Mouse (Mus musculus) intestine, postnatal 0 days (tissue): Measurements from ENCODE around the gene Cyb5d1. TPM values are rescaled to one million over a fixed set of nuclear protein-coding genes. Genes with fewer than 3 reads are reported as not detected.

ENCODE experiments used
- ATAC-seq: fragments of 200-750 bp; cut with Nextera tagmentation; 2 replicates; pipeline ENCODE4 v1.8.0; 2017; ENCODE audit warnings: mild to moderate bottlenecking, moderate TSS enrichment, moderate library complexity
- H3K27ac ChIP-seq: fragments of 300-500 bp; sonication (generic); 2 replicates; pipeline ENCODE4 v1.5.1; 2014; ENCODE audit warnings: mild to moderate bottlenecking, low read depth, low read length, moderate library complexity
- H3K27me3 ChIP-seq: fragments of 300-500 bp; sonication (generic); replicated peaks from 2 replicates; pipeline ENCODE4 v1.6.1; 2014; ENCODE audit warnings: low read length, mixed read lengths; ENCODE audit not compliant: control insufficient read depth, insufficient read depth
- H3K36me3 ChIP-seq: fragments of 300-500 bp; sonication (generic); 2 replicates; pipeline ENCODE4 v1.6.1; 2014; ENCODE audit warnings: mild to moderate bottlenecking, moderate library complexity; ENCODE audit not compliant: control insufficient read depth, insufficient read depth
- H3K4me1 ChIP-seq: fragments of 300-500 bp; sonication (generic); replicated peaks from 2 replicates; pipeline ENCODE4 v1.6.1; 2014; ENCODE audit warnings: antibody characterized with exemption, low read length, mixed read lengths; ENCODE audit not compliant: control insufficient read depth, insufficient read depth
- H3K4me2 ChIP-seq: fragments of 300-500 bp; sonication (generic); replicated peaks from 2 replicates; pipeline ENCODE4 v1.6.1; 2014; ENCODE audit warnings: low read depth, mild to moderate bottlenecking, moderate library complexity
- H3K4me3 ChIP-seq: fragments of 300-500 bp; sonication (generic); 2 replicates; pipeline ENCODE4 v1.5.1; 2014; ENCODE audit warnings: low read depth, low read length
- H3K9ac ChIP-seq: fragments of 300-500 bp; sonication (generic); 2 replicates; pipeline ENCODE4 v1.6.1; 2014; ENCODE audit warnings: mild to moderate bottlenecking, low read depth, low read length
- H3K9me3 ChIP-seq: fragments of 300-500 bp; sonication (generic); 2 replicates; pipeline ENCODE4 v1.6.1; 2016; ENCODE audit warnings: mixed run types; ENCODE audit not compliant: control insufficient read depth
- CTCF ChIP-seq: sonication (generic); IDR thresholded peaks from 2 replicates; pipeline ENCODE4 v1.5.1; 2016; ENCODE audit warnings: low read depth, mild to moderate bottlenecking, control low read depth, antibody characterized with exemption, moderate library complexity
- WGBS: fragments of 180-500 bp; shearing (Covaris S2); extraction: QIAGEN DNeasy Blood & Tissue Kit; methylation state at CpG from one replicate; pipeline ENCODE4 v1.1.7; 2014; 5-methylcytosine and 5-hydroxymethylcytosine counted together
- polyA plus RNA-seq: library from polyadenylated mRNA; unstranded; fragments of >200 nt; fragmentation: Nextera tagmentation; extraction: Ambion mirVana; gene quantifications from 2 replicates; pipeline ENCODE4 v1.2.1, GENCODE M21; 2015

Gene Cyb5d1
- polyA plus RNA-seq, 1 experiment from 2014 or later = 8.9 TPM

DNA sequence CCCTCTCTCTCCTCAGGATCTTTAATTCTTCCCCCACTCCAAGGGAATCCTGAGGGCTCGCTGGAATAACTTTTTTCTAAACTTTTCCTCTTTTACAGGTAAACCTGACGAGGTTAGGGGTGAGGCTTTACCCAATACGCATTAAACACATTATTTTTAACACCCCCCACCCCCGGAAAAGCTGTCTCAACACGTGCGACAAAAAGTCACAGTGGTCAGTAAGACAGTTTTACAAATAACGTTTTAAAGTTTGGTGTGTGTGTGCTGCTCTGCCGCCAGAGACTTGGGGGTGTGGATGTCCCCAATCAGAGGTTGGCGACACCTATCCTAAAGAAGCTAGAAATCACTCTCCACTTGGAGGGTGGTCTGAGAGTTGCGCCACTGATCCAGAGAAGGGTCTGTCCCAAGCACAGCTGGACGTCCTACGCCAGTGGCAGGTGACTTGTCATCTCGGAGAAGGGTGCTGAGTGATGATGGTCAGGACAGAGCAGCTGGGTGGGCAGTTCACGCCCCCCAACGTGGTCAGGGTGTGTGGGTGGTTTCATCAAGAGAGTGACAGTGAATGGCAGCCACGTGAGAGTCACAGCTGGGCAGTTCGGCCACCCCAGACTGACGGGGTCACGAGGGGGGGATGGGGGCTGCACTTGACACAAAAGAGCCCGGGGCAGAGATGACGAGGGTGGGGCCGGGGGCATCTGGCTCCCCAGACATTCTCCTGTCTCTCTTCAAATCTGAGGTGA, 27.6 kb downstream of the Cyb5d1 start:
- peaks cover 3% of the 10 kb centered on the region; the same call in 1 of the 2 replicates for H3K36me3 ChIP-seq
- peak overlapping the region; percentile 97 for H3K9ac ChIP-seq
- H3K4me1 ChIP-seq = peaks cover 29% of the 10 kb centered on the region
- 1% methylated on average over 22 of the region's 22 CpGs for WGBS
- H3K27ac ChIP-seq = peak overlapping the region; percentile 99
- H3K9me3 ChIP-seq = no peaks in the 10 kb centered on the region
- no peak for ATAC-seq
- H3K4me3 ChIP-seq = peak overlapping the region; percentile 96
- no peak for TF ChIP-seq CTCF
- H3K4me2 ChIP-seq = peak overlapping the region; percentile 95
- H3K27me3 ChIP-seq = no peaks in the 10 kb centered on the region

DNA sequence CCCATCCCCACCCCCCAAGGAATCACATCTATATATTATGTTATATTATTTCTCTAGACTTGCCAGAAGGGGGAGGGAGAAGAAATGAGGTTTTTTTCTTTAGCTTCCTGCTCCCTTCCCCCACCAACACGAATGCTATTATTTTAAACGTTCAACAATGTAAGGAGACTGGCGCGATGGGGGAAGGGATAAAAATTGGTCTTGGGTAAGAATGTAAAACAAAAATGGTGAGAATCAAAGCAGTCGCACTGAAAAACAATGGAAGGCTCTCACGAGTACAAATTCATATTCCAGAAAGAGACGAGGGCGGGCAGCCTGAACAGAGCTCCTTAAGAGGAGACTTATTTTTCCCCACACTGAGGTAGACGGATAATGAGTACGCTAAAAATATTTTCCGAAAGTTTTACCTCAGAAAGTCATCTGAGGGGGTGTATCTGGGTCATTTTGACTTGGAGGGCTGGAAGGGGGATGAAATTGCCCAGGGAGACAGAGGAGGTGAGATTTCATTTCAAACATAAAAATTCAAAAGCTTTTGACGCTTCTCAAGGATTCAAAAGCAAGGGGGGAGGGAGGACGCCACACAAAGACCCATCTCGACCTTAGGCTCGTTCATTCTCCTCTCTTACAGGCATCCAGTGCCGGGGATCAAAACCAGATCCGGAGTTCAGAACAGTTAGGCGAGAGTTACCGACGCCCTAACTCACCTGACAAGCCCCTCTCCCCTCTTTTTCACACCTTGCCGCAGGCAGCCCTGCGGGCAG, 28.4 kb downstream of the Cyb5d1 start:
- no peaks in the 10 kb centered on the region for H3K27me3 ChIP-seq
- peak overlapping the region; percentile 96 for H3K4me3 ChIP-seq
- peak overlapping the region; percentile 99 for H3K27ac ChIP-seq
- no peak for ATAC-seq
- peak overlapping the region; percentile 97 for H3K9ac ChIP-seq
- peak overlapping the region; percentile 95 for H3K4me2 ChIP-seq
- H3K4me1 ChIP-seq = peaks cover 29% of the 10 kb centered on the region
- under 1% methylated on average over 22 of the region's 22 CpGs for WGBS
- peaks cover 5% of the 10 kb centered on the region for H3K36me3 ChIP-seq
- peak; percentile 12; the same call in 1 of the 2 replicates for TF ChIP-seq CTCF
- H3K9me3 ChIP-seq = no peaks in the 10 kb centered on the region

DNA sequence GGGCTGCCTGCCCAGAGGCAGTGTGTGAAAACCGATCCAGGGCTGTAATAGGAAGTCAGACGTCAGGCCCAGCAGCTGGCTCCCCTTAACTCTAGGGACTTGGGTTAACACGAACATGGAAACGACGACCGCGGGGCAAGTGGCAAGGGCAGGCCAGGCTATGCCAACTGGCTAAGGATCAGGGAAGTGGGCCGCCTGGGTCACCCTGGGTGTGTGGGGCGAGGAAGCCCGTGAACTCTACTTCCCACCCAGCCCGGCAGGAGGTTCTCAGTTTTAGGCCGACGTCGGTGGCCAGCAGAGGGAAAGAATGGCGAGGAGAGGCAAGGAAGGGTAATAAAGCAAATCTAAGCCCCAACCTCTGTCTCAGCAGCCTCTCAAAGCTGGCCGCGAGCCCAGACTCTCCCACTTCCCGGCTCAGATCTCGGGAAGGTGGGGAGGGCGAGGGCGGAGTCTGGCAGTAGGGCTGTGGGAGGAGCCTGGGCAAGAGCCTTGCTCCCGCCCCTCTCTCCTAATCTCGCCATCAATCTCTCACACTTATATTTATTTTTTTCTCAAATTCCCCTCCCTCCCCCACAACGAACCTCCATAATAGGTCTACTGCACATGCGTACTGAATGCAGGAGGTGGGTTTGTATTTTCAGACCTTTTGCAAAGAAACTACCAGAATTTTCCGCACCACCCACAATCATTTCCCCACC, 29.1 kb downstream of the Cyb5d1 start:
- H3K27ac ChIP-seq = peak overlapping the region; percentile 99
- no peaks in the 10 kb centered on the region for H3K27me3 ChIP-seq
- peaks cover 24% of the 10 kb centered on the region for H3K4me1 ChIP-seq
- H3K9me3 ChIP-seq = no peaks in the 10 kb centered on the region
- peak; percentile 46 for TF ChIP-seq CTCF
- H3K36me3 ChIP-seq = peaks cover 12% of the 10 kb centered on the region
- ATAC-seq = peak; percentile 75
- WGBS = under 1% methylated on average over 26 of the region's 26 CpGs
- H3K9ac ChIP-seq = peak overlapping the region; percentile 63
- H3K4me3 ChIP-seq = peak overlapping the region; percentile 96
- peak overlapping the region; percentile 95 for H3K4me2 ChIP-seq

DNA sequence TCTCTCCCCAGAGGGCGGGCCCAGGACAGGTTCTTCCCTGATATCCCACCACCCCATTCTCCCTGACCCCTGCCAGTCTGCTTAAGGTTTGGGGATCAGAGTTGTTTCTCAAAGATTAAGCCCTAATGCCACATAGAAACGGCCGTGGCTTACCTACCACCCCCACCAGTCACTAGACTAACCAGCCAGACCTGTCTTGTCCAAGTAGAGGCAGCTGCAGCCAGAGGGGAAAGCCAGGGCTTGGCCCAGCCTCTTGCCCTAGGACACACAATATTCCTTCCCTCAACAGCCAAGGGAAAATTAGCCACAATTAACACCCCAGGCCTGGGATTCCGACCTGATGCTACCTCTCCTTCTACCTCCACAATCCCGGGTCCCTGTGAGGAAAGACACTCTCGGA, 29.7 kb downstream of the Cyb5d1 start:
- no peak for ATAC-seq
- Histone ChIP-seq H3K9me3 (no peaks in the 10 kb centered on the region), H3K4me2 (peak overlapping the region; percentile 95), H3K4me1 (peaks cover 22% of the 10 kb centered on the region), H3K27me3 (no peaks in the 10 kb centered on the region), H3K9ac (peak overlapping the region; percentile 63), H3K4me3 (peak overlapping the region; percentile 96), H3K36me3 (peaks cover 18% of the 10 kb centered on the region), H3K27ac (peak overlapping the region; percentile 99)
- WGBS = 16% methylated on average over 6 of the region's 6 CpGs
- TF ChIP-seq CTCF = no peak

DNA sequence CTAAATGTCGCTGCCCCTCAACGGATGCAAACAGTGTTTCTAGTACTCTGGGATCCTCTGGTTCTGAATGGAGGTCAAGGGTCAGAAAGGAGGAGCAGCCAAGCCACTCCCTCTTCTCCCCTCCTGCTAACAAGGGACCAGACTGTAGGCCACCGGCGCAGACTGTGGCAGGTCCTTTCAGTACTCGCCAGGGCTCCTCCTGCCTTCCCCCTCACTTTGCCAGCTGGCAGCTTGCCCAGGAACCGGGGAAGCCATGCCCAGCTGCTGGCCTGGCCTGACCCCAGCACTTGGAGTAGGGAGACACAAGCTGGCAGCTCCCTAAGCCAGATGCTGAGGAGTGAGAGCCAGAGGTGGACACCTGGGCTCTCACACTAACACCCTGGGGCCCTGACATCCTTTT, 30.5 kb downstream of the Cyb5d1 start:
- 5% methylated on average over 6 of the region's 6 CpGs for WGBS
- peak; percentile 69 for ATAC-seq
- peak; percentile 15; the same call in 1 of the 2 replicates for TF ChIP-seq CTCF
- H3K9ac ChIP-seq = 0 out of 2 replicates have a peak overlapping the region, but pooled peaks have one; percentile 12
- H3K9me3 ChIP-seq = no peaks in the 10 kb centered on the region
- peak overlapping the region; percentile 99 for H3K27ac ChIP-seq
- peaks cover 26% of the 10 kb centered on the region for H3K36me3 ChIP-seq
- H3K27me3 ChIP-seq = no peaks in the 10 kb centered on the region
- no peak overlapping the region for H3K4me3 ChIP-seq
- peaks cover 22% of the 10 kb centered on the region for H3K4me1 ChIP-seq
- H3K4me2 ChIP-seq = peak overlapping the region; percentile 95
